Mouse (Mus musculus): Measurements from ENCODE around the gene Gm20388.

DNA sequence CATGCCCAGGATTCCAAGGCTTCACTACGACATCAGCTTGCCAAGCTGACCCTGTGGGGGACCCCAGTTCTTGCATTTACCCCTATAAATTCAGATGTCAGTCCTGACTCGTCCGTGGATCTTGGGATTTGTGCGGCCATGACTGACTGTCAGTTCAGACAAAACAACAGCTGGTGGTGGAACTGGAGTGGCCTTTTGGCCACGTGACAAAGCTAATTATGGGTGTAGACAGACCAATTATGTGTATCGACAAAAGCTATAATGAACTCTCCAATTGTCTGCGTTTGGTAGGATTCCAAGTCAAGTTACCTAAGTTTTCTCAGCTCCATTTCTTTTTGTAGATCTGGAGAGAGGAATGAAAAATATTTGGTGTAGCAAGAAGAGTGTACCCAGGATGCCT lies 4259.1 kb downstream of the Gm20388 start:
- TF ChIP-seq POLR2A (IDR thresholded peaks at IDR 0.05; ENCODE audit: borderline replicate concordance, control insufficient read depth, low read depth, low read length) (no peak), CTCF (IDR thresholded peaks at IDR 0.05; ENCODE audit: control insufficient read depth, insufficient read depth, low read length) (no peak)

Measured in bone marrow, adult 2 months (tissue).